ENCODE assay signal across 16 mouse cellular contexts in the genomic region with DNA sequence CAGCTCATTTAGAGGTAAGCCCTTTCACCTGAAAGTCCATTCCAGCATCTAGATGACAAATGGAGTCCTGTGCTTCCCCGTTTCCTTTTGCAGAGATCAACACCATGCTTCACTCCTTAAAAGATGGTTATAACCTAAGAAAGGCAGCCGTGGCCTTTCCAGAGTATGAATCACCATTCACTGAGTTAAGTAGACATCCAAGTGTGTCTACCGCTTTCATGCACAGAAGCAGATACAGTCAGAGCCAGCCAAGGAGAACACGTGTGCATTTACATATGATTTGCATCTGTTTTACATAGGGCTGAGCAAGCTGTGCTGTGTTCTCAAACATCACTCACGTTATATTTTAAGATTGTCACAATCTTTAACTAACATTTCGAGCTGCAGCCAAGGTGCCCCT.
DNase-seq lines count a peak whose midpoint lies in the region; ATAC-seq and TF ChIP-seq lines count a peak whose summit lies in the region.
"Had no signal": no experiment of that assay in that cellular context is flagged by ENCODE, and none has a peak within 500 bp of the region (broad histone marks: within the 10 kb centered on the region; RNA-seq: fewer than 3 reads in every experiment).

No protein-coding gene starts in this region.

- no peak overlapping the region for H3K27ac ChIP-seq in gastrocnemius, adult 2 months
- H3K27ac ChIP-seq in midbrain, embryonic 14.5 days (replicated peaks; ENCODE audit: low read depth, low read length) = no peak overlapping the region
- H3K27ac ChIP-seq: heart, adult 2 months; hindbrain, embryonic 12.5 days; macrophage; midbrain, embryonic 12.5 days had no signal

- H3K27me3 ChIP-seq in midbrain, embryonic 14.5 days (ENCODE audit: control insufficient read depth, insufficient read depth, low read length) = no peaks in the 10 kb centered on the region
- H3K27me3 ChIP-seq: hindbrain, embryonic 12.5 days; midbrain, embryonic 12.5 days had no signal

- H3K4me2 ChIP-seq in midbrain, embryonic 14.5 days (ENCODE audit: low read length) = no peak overlapping the region
- H3K4me2 ChIP-seq: hindbrain, embryonic 12.5 days; lung, embryonic 14.5 days; midbrain, embryonic 12.5 days had no signal

- DNase-seq in left cerebral cortex, adult 11 months (ENCODE audit: low spot score) = peak; percentile 53
- DNase-seq in left cerebral cortex, postnatal 4 days = no peak
- DNase-seq in frontal cortex, adult 2 months (ENCODE audit: extremely low spot score in 1 of 2, low spot score in 1 of 2) = peak; percentile 67 to 77
- DNase-seq in left cerebral cortex, postnatal 25 days (ENCODE audit: low spot score in 2 of 2) = peak; percentile 37 to 94
- DNase-seq in gastrocnemius, adult 2 months = no peak
- no peak for DNase-seq in thymus, postnatal 36 days
- DNase-seq in midbrain, embryonic 14.5 days = no peak
- DNase-seq: cerebellum, adult 9-10 months; heart, adult 2 months; lung, embryonic 14.5 days; spleen, adult 18-20 months had no signal

- no peaks in the 10 kb centered on the region for H3K36me3 ChIP-seq in midbrain, embryonic 14.5 days (ENCODE audit: control insufficient read depth, insufficient read depth, low read length)
- H3K36me3 ChIP-seq: G1E; hindbrain, embryonic 12.5 days; midbrain, embryonic 12.5 days had no signal

- ATAC-seq in midbrain, embryonic 14.5 days (ENCODE audit: low FRiP score, low TSS enrichment) = no peak
- ATAC-seq: intestine, embryonic 16.5 days had no signal

- H3K9me3 ChIP-seq in midbrain, embryonic 14.5 days (ENCODE audit: control insufficient read depth, low read length) = no peaks in the 10 kb centered on the region
- H3K9me3 ChIP-seq: hindbrain, embryonic 12.5 days; midbrain, embryonic 12.5 days had no signal

- 69% methylated on average over 6 of the region's 6 CpGs for WGBS in midbrain, embryonic 14.5 days

- intact Hi-C loops in left cerebral cortex, postnatal 4 days (cut with DNase I) = no loop called here
- intact Hi-C loops in left cerebral cortex, postnatal 25 days (cut with DNase I) = loop anchor here (1.0 kb wide), 1 partner anchor 57 kb away; no protein-coding TSS in a partner anchor
- intact Hi-C loops in gastrocnemius, adult 2 months (cut with DNase I) = no loop called here

- no peaks in the 10 kb centered on the region for H3K4me1 ChIP-seq in midbrain, embryonic 14.5 days (ENCODE audit: control insufficient read depth, insufficient read depth, low read length)
- H3K4me1 ChIP-seq: hindbrain, embryonic 12.5 days; midbrain, embryonic 12.5 days had no signal

- H3K4me3 ChIP-seq in gastrocnemius, adult 2 months = no peak overlapping the region
- H3K4me3 ChIP-seq in midbrain, embryonic 14.5 days (replicated peaks; ENCODE audit: low read depth, low read length) = no peak overlapping the region
- H3K4me3 ChIP-seq: heart, adult 2 months; hindbrain, embryonic 12.5 days; midbrain, embryonic 12.5 days had no signal

- H3K9ac ChIP-seq in midbrain, embryonic 14.5 days (replicated peaks; ENCODE audit: low read length) = no peak overlapping the region
- H3K9ac ChIP-seq: hindbrain, embryonic 12.5 days; lung, embryonic 14.5 days; midbrain, embryonic 12.5 days had no signal

- no peak for TF ChIP-seq CTCF in gastrocnemius, adult 2 months (IDR thresholded peaks at IDR 0.05)

Comparison
In these comparisons a context has a peak if more than half of its experiments do, and no peak if none do; other contexts are left out.
1. DNase-seq: peak in left cerebral cortex, adult 11 months (single experiment), frontal cortex, adult 2 months (2 of 2) and left cerebral cortex, postnatal 25 days (2 of 2); none in left cerebral cortex, postnatal 4 days (single experiment), gastrocnemius, adult 2 months (single experiment), thymus, postnatal 36 days (0 of 2) and midbrain, embryonic 14.5 days (single experiment).